Mouse (Mus musculus) heart, embryonic 15.5 days (tissue): ENCODE measurements around the gene D430019H16Rik. TPM values are rescaled to one million over a fixed set of nuclear protein-coding genes. Genes with fewer than 3 reads are reported as not detected.
A peak's percentile ranks its signal among the peaks of the same experiment; 100 is the strongest.

Experiments
- ATAC-seq: fragments of 200-750 bp; cut with Nextera tagmentation; replicated peaks from 2 replicates; pipeline ENCODE4 v1.8.0; 2017; ENCODE audit warnings: low read depth, moderate TSS enrichment; ENCODE audit not compliant: insufficient number of reproducible peaks, insufficient read depth, low FRiP score
- H3K27ac ChIP-seq: fragments of 300-500 bp; sonication (generic); 2 replicates; pipeline ENCODE4 v1.5.1; 2015; ENCODE audit warnings: mild to moderate bottlenecking, inconsistent platforms
- H3K27me3 ChIP-seq: fragments of 300-500 bp; sonication (generic); 2 replicates; pipeline ENCODE4 v1.6.1; 2015; ENCODE audit warnings: inconsistent platforms
- H3K36me3 ChIP-seq: fragments of 300-500 bp; sonication (generic); 2 replicates; pipeline ENCODE4 v1.6.1; 2015; ENCODE audit warnings: mild to moderate bottlenecking, inconsistent platforms
- H3K4me1 ChIP-seq: fragments of 300-500 bp; sonication (generic); replicated peaks from 2 replicates; pipeline ENCODE4 v1.6.1; 2015; ENCODE audit warnings: inconsistent platforms
- H3K4me2 ChIP-seq: fragments of 300-500 bp; sonication (generic); 2 replicates; pipeline ENCODE4 v1.6.1; 2015; ENCODE audit warnings: inconsistent platforms, mild to moderate bottlenecking, moderate library complexity
- H3K4me3 ChIP-seq: fragments of 300-500 bp; sonication (generic); 2 replicates; pipeline ENCODE4 v1.5.1; 2015; ENCODE audit warnings: mild to moderate bottlenecking, inconsistent platforms
- H3K9ac ChIP-seq: fragments of 300-500 bp; sonication (generic); 2 replicates; pipeline ENCODE4 v1.6.1; 2015; ENCODE audit warnings: mild to moderate bottlenecking, inconsistent platforms
- H3K9me3 ChIP-seq: fragments of 300-500 bp; sonication (generic); replicated peaks from 2 replicates; pipeline ENCODE4 v1.6.1; 2016; ENCODE audit warnings: inconsistent platforms
- WGBS: fragments of 180-500 bp; shearing (Covaris S2); methylation state at CpG from one replicate; pipeline ENCODE4 v1.1.7; 2015; ENCODE audit warnings: mixed read lengths; 5-methylcytosine and 5-hydroxymethylcytosine counted together
- polyA plus RNA-seq: library from polyadenylated mRNA; unstranded; fragments of >200 nt; fragmentation: Nextera tagmentation; extraction: Ambion mirVana; gene quantifications from 2 replicates; pipeline ENCODE4 v1.2.1, GENCODE M21; 2015

Gene D430019H16Rik
- polyA plus RNA-seq, 1 experiment from 2014 or later: 0.24 TPM

GRCm38 (mm10) chr12:105445767-105446166 lies 7.9 kb upstream of the D430019H16Rik start:
- H3K4me1 ChIP-seq: no peaks in the 10 kb centered on the region
- H3K9ac ChIP-seq: no peak overlapping the region
- no peak overlapping the region for H3K27ac ChIP-seq
- no peaks in the 10 kb centered on the region for H3K9me3 ChIP-seq
- no peaks in the 10 kb centered on the region for H3K36me3 ChIP-seq
- ATAC-seq: no peak
- no peaks in the 10 kb centered on the region for H3K27me3 ChIP-seq
- H3K4me2 ChIP-seq: no peak overlapping the region
- WGBS: 56% methylated on average over 6 of the region's 6 CpGs
- no peak overlapping the region for H3K4me3 ChIP-seq

GRCm38 (mm10) chr12:105449239-105449638 lies 4.4 kb upstream of the D430019H16Rik start:
- no peaks in the 10 kb centered on the region for H3K36me3 ChIP-seq
- no peak for ATAC-seq
- no peaks in the 10 kb centered on the region for H3K9me3 ChIP-seq
- 67% methylated on average over 4 of the region's 4 CpGs for WGBS
- no peak overlapping the region for H3K4me3 ChIP-seq
- 0 out of 2 replicates have a peak, but pooled peaks cover 7% of the 10 kb centered on the region for H3K27me3 ChIP-seq
- no peak overlapping the region for H3K4me2 ChIP-seq
- H3K27ac ChIP-seq: no peak overlapping the region
- peaks cover 8% of the 10 kb centered on the region for H3K4me1 ChIP-seq
- no peak overlapping the region for H3K9ac ChIP-seq

- ATAC-seq: 0 out of 2 replicates have a peak, but pooled peaks have one; percentile 11
- H3K27ac ChIP-seq: no peak overlapping the region
- no peaks in the 10 kb centered on the region for H3K9me3 ChIP-seq
- H3K4me1 ChIP-seq: peaks cover 17% of the 10 kb centered on the region
- 9% methylated on average over 21 of the region's 21 CpGs for WGBS
- H3K36me3 ChIP-seq: no peaks in the 10 kb centered on the region
- peak overlapping the region; percentile 53 for H3K9ac ChIP-seq
- H3K4me2 ChIP-seq: peak overlapping the region; percentile 94
- H3K27me3 ChIP-seq: peaks cover 10% of the 10 kb centered on the region; the same call in 1 of the 2 replicates
- peak overlapping the region; percentile 59 for H3K4me3 ChIP-seq
Measured at GRCm38 (mm10) chr12:105454258-105455062, 804 bp downstream of the D430019H16Rik start.

GRCm38 (mm10) chr12:105455063-105455559 lies 1.5 kb downstream of the D430019H16Rik start:
- H3K9me3 ChIP-seq: no peaks in the 10 kb centered on the region
- H3K4me2 ChIP-seq: peak overlapping the region; percentile 94
- no peaks in the 10 kb centered on the region for H3K36me3 ChIP-seq
- no peak overlapping the region for H3K27ac ChIP-seq
- H3K9ac ChIP-seq: no peak overlapping the region
- peaks cover 10% of the 10 kb centered on the region; the same call in 1 of the 2 replicates for H3K27me3 ChIP-seq
- no peak for ATAC-seq
- H3K4me3 ChIP-seq: peak overlapping the region; percentile 59
- 12% methylated on average over 4 of the region's 4 CpGs for WGBS
- peaks cover 17% of the 10 kb centered on the region for H3K4me1 ChIP-seq

- H3K9me3 ChIP-seq: no peaks in the 10 kb centered on the region
- no peaks in the 10 kb centered on the region for H3K36me3 ChIP-seq
- ATAC-seq: no peak
- no peak overlapping the region for H3K9ac ChIP-seq
- H3K27me3 ChIP-seq: peaks cover 4% of the 10 kb centered on the region; the same call in 1 of the 2 replicates
- peaks cover 14% of the 10 kb centered on the region for H3K4me1 ChIP-seq
- no peak overlapping the region for H3K27ac ChIP-seq
- H3K4me2 ChIP-seq: no peak overlapping the region
- WGBS: 90% methylated on average over 6 of the region's 6 CpGs
- no peak overlapping the region for H3K4me3 ChIP-seq
Measured at GRCm38 (mm10) chr12:105458791-105459190, 5.1 kb downstream of the D430019H16Rik start.

- Histone ChIP-seq H3K4me2 (no peak overlapping the region), H3K4me1 (no peaks in the 10 kb centered on the region), H3K9me3 (no peaks in the 10 kb centered on the region), H3K36me3 (no peaks in the 10 kb centered on the region), H3K9ac (no peak overlapping the region), H3K27me3 (no peaks in the 10 kb centered on the region), H3K27ac (no peak overlapping the region), H3K4me3 (no peak overlapping the region)
- no peak for ATAC-seq
- whole genome bisulfite sequencing: 65% methylated on average over 6 of the region's 6 CpGs
Measured at GRCm38 (mm10) chr12:105461066-105461465, 7.4 kb downstream of the D430019H16Rik start.

GRCm38 (mm10) chr12:105469026-105469425 lies 15.4 kb downstream of the D430019H16Rik start:
- H3K36me3 ChIP-seq: no peaks in the 10 kb centered on the region
- no peak overlapping the region for H3K27ac ChIP-seq
- ATAC-seq: no peak
- no peak overlapping the region for H3K4me2 ChIP-seq
- no peaks in the 10 kb centered on the region for H3K27me3 ChIP-seq
- no peaks in the 10 kb centered on the region for H3K4me1 ChIP-seq
- 78% methylated on average over 8 of the region's 8 CpGs for WGBS
- no peak overlapping the region for H3K4me3 ChIP-seq
- H3K9ac ChIP-seq: no peak overlapping the region
- H3K9me3 ChIP-seq: no peaks in the 10 kb centered on the region

- no peak overlapping the region for H3K9ac ChIP-seq
- 70% methylated on average over 12 of the region's 12 CpGs for WGBS
- no peaks in the 10 kb centered on the region for H3K4me1 ChIP-seq
- H3K27me3 ChIP-seq: no peaks in the 10 kb centered on the region
- no peak overlapping the region for H3K4me3 ChIP-seq
- no peak overlapping the region for H3K4me2 ChIP-seq
- no peak overlapping the region for H3K27ac ChIP-seq
- no peaks in the 10 kb centered on the region for H3K9me3 ChIP-seq
- H3K36me3 ChIP-seq: no peaks in the 10 kb centered on the region
- no peak for ATAC-seq
Measured at GRCm38 (mm10) chr12:105475230-105475911, 21.7 kb downstream of the D430019H16Rik start.

- H3K9me3 ChIP-seq: no peaks in the 10 kb centered on the region
- H3K4me3 ChIP-seq: no peak overlapping the region
- no peaks in the 10 kb centered on the region for H3K4me1 ChIP-seq
- no peak overlapping the region for H3K27ac ChIP-seq
- H3K36me3 ChIP-seq: no peaks in the 10 kb centered on the region
- H3K9ac ChIP-seq: no peak overlapping the region
- H3K27me3 ChIP-seq: no peaks in the 10 kb centered on the region
- H3K4me2 ChIP-seq: no peak overlapping the region
- ATAC-seq: peak; percentile 12; the same call in 1 of the 2 replicates
- 41% methylated on average over 9 of the region's 9 CpGs for WGBS
Measured at GRCm38 (mm10) chr12:105476453-105476852, 22.8 kb downstream of the D430019H16Rik start.

- H3K4me2 ChIP-seq: no peak overlapping the region
- H3K36me3 ChIP-seq: no peaks in the 10 kb centered on the region
- no peaks in the 10 kb centered on the region for H3K9me3 ChIP-seq
- H3K4me3 ChIP-seq: no peak overlapping the region
- no peaks in the 10 kb centered on the region for H3K4me1 ChIP-seq
- no peak overlapping the region for H3K27ac ChIP-seq
- no peak for ATAC-seq
- 67% methylated on average over 9 of the region's 9 CpGs for WGBS
- no peak overlapping the region for H3K9ac ChIP-seq
- H3K27me3 ChIP-seq: no peaks in the 10 kb centered on the region
Measured at GRCm38 (mm10) chr12:105476993-105477392, 23.3 kb downstream of the D430019H16Rik start.

GRCm38 (mm10) chr12:105483503-105483902 lies 29.8 kb downstream of the D430019H16Rik start:
- Histone ChIP-seq H3K9ac (no peak overlapping the region), H3K27me3 (0 out of 2 replicates have a peak, but pooled peaks cover 4% of the 10 kb centered on the region), H3K4me3 (no peak overlapping the region), H3K9me3 (no peaks in the 10 kb centered on the region), H3K4me2 (no peak overlapping the region), H3K27ac (no peak overlapping the region), H3K36me3 (no peaks in the 10 kb centered on the region), H3K4me1 (no peaks in the 10 kb centered on the region)
- ATAC-seq: no peak
- 45% methylated on average over 3 of the region's 3 CpGs for WGBS
